ENCODE assay signal across 34 mouse cellular contexts in genomic region chr5:43111740-43112139, GRCm38 (mm10).
"Had no signal": no experiment of that assay in that cellular context is flagged by ENCODE, and none has a peak within 500 bp of the region (broad histone marks: within the 10 kb centered on the region; RNA-seq: fewer than 3 reads in every experiment).

No protein-coding gene starts in this region.

- H3K27ac ChIP-seq: heart, embryonic 13.5 days; heart, embryonic 15.5 days; hindbrain, embryonic 10.5 days; hindbrain, embryonic 12.5 days; hindbrain, embryonic 13.5 days; hindbrain, embryonic 14.5 days; hindbrain, embryonic 15.5 days; hindbrain, postnatal 0 days; intestine, embryonic 15.5 days; kidney, embryonic 15.5 days; kidney, postnatal 0 days; layer of hippocampus, adult 2 months; left cerebral cortex, adult 2 months had no signal

- H3K4me1 ChIP-seq: hindbrain, embryonic 10.5 days; hindbrain, embryonic 12.5 days; hindbrain, embryonic 15.5 days; intestine, embryonic 15.5 days; kidney, embryonic 15.5 days had no signal

- H3K27me3 ChIP-seq: heart, embryonic 13.5 days; heart, embryonic 15.5 days; hindbrain, embryonic 12.5 days; hindbrain, embryonic 13.5 days; hindbrain, embryonic 15.5 days; intestine, embryonic 15.5 days; kidney, embryonic 15.5 days had no signal

- H3K9ac ChIP-seq: heart, embryonic 12.5 days; heart, embryonic 13.5 days; heart, embryonic 15.5 days; hindbrain, embryonic 12.5 days; hindbrain, embryonic 13.5 days; hindbrain, embryonic 14.5 days; hindbrain, embryonic 15.5 days; intestine, embryonic 15.5 days; kidney, embryonic 15.5 days had no signal

- H3K36me3 ChIP-seq: heart, embryonic 12.5 days; heart, embryonic 13.5 days; heart, embryonic 15.5 days; hindbrain, embryonic 10.5 days; hindbrain, embryonic 12.5 days; hindbrain, embryonic 13.5 days; hindbrain, embryonic 15.5 days; intestine, embryonic 15.5 days; kidney, embryonic 15.5 days had no signal

- H3K9me3 ChIP-seq: heart, embryonic 12.5 days; heart, embryonic 13.5 days; heart, embryonic 15.5 days; hindbrain, embryonic 10.5 days; hindbrain, embryonic 12.5 days; hindbrain, embryonic 13.5 days; hindbrain, embryonic 15.5 days; intestine, embryonic 15.5 days; kidney, embryonic 15.5 days had no signal

- ATAC-seq: hindbrain, embryonic 16.5 days; hindbrain, postnatal 0 days; inflammation-experienced regulatory T-cells, adult 6 months; intestine, embryonic 15.5 days; intestine, embryonic 16.5 days; intestine, postnatal 0 days had no signal

- H3K4me3 ChIP-seq: heart, embryonic 12.5 days; heart, embryonic 13.5 days; heart, embryonic 15.5 days; hindbrain, embryonic 10.5 days; hindbrain, embryonic 12.5 days; hindbrain, embryonic 13.5 days; hindbrain, embryonic 15.5 days; intestine, embryonic 15.5 days; kidney, embryonic 15.5 days; layer of hippocampus, adult 2 months; left cerebral cortex, adult 2 months had no signal

- DNase-seq: heart, postnatal 10 days; heart, postnatal 14 days; heart, postnatal 36 days; heart, postnatal 4 days; kidney, adult 11 months; kidney, adult 18-20 months; kidney, adult 2 months; kidney, adult 8-10 months; kidney, adult 9 months; kidney, postnatal 10 days; kidney, postnatal 14 days; kidney, postnatal 25 days; kidney, postnatal 36 days; kidney, postnatal 4 days; layer of hippocampus, adult 9-11 months; layer of hippocampus, postnatal 36 days had no signal
